ENCODE assay signal across 21 mouse cellular contexts in genomic region chr12:3422786-3423185, GRCm38 (mm10).
"Had no signal": no experiment of that assay in that cellular context is flagged by ENCODE, and none has a peak within 500 bp of the region (broad histone marks: within the 10 kb centered on the region; RNA-seq: fewer than 3 reads in every experiment).

No protein-coding gene starts in this region.

- H3K4me3 ChIP-seq: layer of hippocampus, adult 2 months; limb, embryonic 10.5 days; limb, embryonic 13.5 days; liver, embryonic 12.5 days; liver, embryonic 15.5 days; lung, embryonic 15.5 days; neural tube, embryonic 12.5 days; neural tube, embryonic 15.5 days had no signal

- DNase-seq: kidney, postnatal 25 days; layer of hippocampus, adult 9-11 months; liver; lung, adult 18-20 months; lung, postnatal 10 days; lung, postnatal 36 days; midbrain, embryonic 14.5 days; retina, postnatal 1 day; right cerebral cortex, postnatal 25 days; spleen, adult 18-20 months; thymus, adult 18-20 months; thymus, postnatal 36 days had no signal

- H3K9ac ChIP-seq: limb, embryonic 13.5 days; liver, embryonic 12.5 days; liver, embryonic 15.5 days; lung, embryonic 15.5 days; neural tube, embryonic 12.5 days; neural tube, embryonic 15.5 days had no signal

- H3K27me3 ChIP-seq: limb, embryonic 13.5 days; liver, embryonic 12.5 days; liver, embryonic 15.5 days; lung, embryonic 15.5 days; neural tube, embryonic 12.5 days; neural tube, embryonic 15.5 days had no signal

- H3K27ac ChIP-seq: layer of hippocampus, adult 2 months; limb, embryonic 10.5 days; limb, embryonic 13.5 days; liver, embryonic 12.5 days; liver, embryonic 15.5 days; lung, embryonic 15.5 days; neural tube, embryonic 12.5 days; neural tube, embryonic 15.5 days had no signal

- H3K4me2 ChIP-seq: limb, embryonic 13.5 days; liver, embryonic 12.5 days; liver, embryonic 15.5 days; lung, embryonic 15.5 days; midbrain, embryonic 11.5 days; neural tube, embryonic 12.5 days; neural tube, embryonic 15.5 days had no signal

- H3K9me3 ChIP-seq: limb, embryonic 10.5 days; limb, embryonic 13.5 days; liver, embryonic 12.5 days; liver, embryonic 15.5 days; lung, embryonic 15.5 days; neural tube, embryonic 12.5 days; neural tube, embryonic 15.5 days had no signal
